Mouse (Mus musculus): Measurements from ENCODE around the gene Uba2. TPM values are rescaled to one million over a fixed set of nuclear protein-coding genes. Genes with fewer than 3 reads are reported as not detected.
A peak's percentile ranks its signal among the peaks of the same experiment; 100 is the strongest.
"Not testable (repeated sequence)": the region's sequence is repeated elsewhere in the genome, so short reads cannot be mapped to it uniquely, and the experiment has no call there.

The Uba2 gene
- polyA plus RNA-seq (2016; fragmentation: Nextera tagmentation; extraction: Ambion mirVana), result 219 and 231 TPM in 2 replicates

DNA sequence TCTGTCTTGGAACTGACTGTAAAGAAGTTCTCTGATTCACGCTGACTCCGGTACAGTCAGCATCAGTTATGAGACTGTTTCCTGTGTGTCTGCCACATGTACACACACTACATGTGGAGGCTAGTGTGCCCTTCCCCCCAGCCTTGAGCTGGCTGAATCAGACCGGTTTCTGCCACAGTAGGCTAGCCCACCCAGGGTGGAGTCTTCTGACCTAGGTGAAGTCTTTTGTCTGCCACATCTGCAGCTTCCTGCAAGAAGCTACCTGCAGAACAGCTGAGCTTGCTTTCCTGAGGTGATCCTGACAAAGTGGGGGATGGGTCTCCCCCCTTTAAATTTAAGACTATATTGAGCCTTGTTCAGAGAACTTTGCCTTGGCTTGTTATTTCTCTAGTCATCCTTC lies at the start of gene Uba2:
Gene Uba2, minus strand, starts transcription at position 146 of the 400 bp plus-strand sequence.
- H3K36me3 ChIP-seq, result peaks cover 10% of the 10 kb centered on the region
- H3K4me2 ChIP-seq (replicated peaks), result peak within 1 kb of the TSS; percentile 86
- H3K4me1 ChIP-seq, result peaks cover 11% of the 10 kb centered on the region; the same call in 1 of the 2 replicates
- WGBS, result 84% methylated on average over 3 of the region's 3 CpGs
- peak within 1 kb of the TSS; percentile 95 for H3K9ac ChIP-seq
- no peak within 1 kb of the TSS for H3K27ac ChIP-seq
- no peaks in the 10 kb centered on the region for H3K9me3 ChIP-seq
- H3K27me3 ChIP-seq (replicated peaks), result no peaks in the 10 kb centered on the region
- H3K4me3 ChIP-seq, result peak within 1 kb of the TSS; percentile 97
- ATAC-seq (ENCODE audit: low FRiP score, low read depth), result no peak

DNA sequence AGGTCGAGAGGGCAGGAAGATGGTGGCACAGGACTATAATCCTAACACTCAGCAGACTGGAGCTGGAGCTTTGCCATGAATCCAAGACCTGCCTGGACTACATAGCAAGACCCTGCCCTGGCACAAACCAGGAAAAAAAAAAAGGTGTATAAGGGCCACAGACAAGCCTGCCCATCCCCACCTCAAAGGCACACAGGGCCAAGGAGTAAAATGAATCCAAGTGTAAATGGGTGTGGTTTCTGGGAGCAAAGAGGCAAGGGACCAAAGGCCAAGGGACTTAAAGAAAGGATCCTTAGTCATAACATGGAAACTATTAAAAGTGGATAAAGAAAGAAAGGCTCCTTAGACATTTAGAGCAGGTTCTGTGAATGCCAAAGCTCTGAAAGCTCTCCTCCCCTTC lies 49.1 kb upstream of the Uba2 start:
- Histone ChIP-seq H3K36me3 (peaks cover 84% of the 10 kb centered on the region), H3K9ac (no peak overlapping the region), H3K4me3 (no peak overlapping the region), H3K27me3 (replicated peaks) (no peaks in the 10 kb centered on the region), H3K9me3 (no peaks in the 10 kb centered on the region), H3K27ac (no peak overlapping the region), H3K4me1 (no peaks in the 10 kb centered on the region), H3K4me2 (replicated peaks) (no peak overlapping the region)
- ATAC-seq (ENCODE audit: low FRiP score, low read depth), result no peak
- WGBS, result 64% methylated on average over 1 of the region's 1 CpGs

DNA sequence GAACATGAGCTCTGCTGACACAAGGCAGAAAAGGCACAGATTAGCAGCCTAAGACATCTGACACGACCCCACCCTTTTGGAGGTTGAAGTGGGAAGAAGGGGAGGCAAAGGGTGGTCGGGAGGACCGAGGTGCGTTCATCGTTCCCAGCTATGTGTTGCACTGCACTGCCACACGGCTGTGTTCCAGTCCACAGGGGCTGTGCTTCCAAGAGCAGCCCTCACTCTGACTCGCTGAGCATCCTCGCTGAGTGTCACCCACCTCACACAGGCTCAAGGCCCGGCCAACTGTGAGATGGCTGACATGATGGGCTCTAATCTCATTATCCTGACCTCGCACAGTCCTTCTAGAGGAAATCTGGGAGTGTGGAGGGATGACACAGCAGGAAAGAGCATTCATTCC lies 47.1 kb upstream of the Uba2 start:
- Histone ChIP-seq H3K36me3 (peaks cover 91% of the 10 kb centered on the region), H3K27ac (no peak overlapping the region)
- WGBS, result 93% methylated on average over 10 of the region's 10 CpGs

DNA sequence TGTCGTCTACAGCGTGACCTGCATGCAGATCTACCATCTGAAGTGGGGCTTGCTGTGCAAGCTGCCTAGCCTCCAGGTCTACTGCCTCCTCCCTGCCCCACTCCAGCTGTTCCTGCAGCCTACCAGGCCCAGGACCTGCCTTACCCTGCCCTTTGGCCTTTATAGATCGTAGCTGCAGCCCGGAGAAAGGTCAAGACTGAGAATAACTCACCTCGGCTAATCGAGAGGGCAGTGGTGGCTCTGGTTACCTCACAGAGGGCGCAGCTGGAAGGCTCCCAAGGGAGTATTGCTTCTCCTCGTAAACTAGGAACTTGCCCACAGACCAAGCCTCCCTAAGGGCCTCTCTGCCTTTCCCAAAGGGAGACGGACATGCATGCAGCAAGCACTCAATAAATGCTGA lies 46.1 kb upstream of the Uba2 start:
- peaks cover 96% of the 10 kb centered on the region for H3K36me3 ChIP-seq
- H3K4me3 ChIP-seq, result no peak overlapping the region
- no peak overlapping the region for H3K4me2 ChIP-seq (replicated peaks)
- WGBS, result 90% methylated on average over 9 of the region's 9 CpGs
- H3K9me3 ChIP-seq, result no peaks in the 10 kb centered on the region
- no peaks in the 10 kb centered on the region for H3K4me1 ChIP-seq
- no peak overlapping the region for H3K9ac ChIP-seq
- no peaks in the 10 kb centered on the region for H3K27me3 ChIP-seq (replicated peaks)
- H3K27ac ChIP-seq, result no peak overlapping the region
- no peak for ATAC-seq (ENCODE audit: low FRiP score, low read depth)

More for the DNA sequence above, 47.1 kb upstream of the Uba2 start:
- H3K4me3 ChIP-seq, result no peak overlapping the region
- H3K9ac ChIP-seq, result no peak overlapping the region
- H3K9me3 ChIP-seq, result no peaks in the 10 kb centered on the region
- no peaks in the 10 kb centered on the region for H3K4me1 ChIP-seq
- no peaks in the 10 kb centered on the region for H3K27me3 ChIP-seq (replicated peaks)
- no peak for ATAC-seq (ENCODE audit: low FRiP score, low read depth)
- H3K4me2 ChIP-seq (replicated peaks), result no peak overlapping the region

DNA sequence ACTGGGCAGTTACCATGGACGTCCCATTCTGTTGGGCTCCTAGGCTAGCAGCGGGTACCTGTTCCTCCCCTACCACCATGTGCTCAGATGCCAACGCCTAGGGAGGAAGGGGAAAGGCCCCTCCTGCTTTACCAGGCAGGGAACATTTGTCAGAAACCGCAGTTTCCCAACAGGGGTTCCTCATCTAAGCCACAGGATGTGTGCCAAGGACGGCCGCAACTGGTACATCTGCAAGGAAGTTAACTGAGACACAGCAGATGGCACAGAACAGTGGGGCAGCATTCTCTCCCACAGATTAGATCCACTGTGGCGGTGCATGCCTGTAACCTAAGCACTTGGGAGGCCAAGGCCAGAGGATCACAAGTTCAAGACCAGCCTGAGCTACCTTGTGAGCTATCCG lies 45.2 kb upstream of the Uba2 start:
- H3K4me2 ChIP-seq (replicated peaks), result no peak overlapping the region
- peaks cover 96% of the 10 kb centered on the region for H3K36me3 ChIP-seq
- H3K4me1 ChIP-seq, result no peaks in the 10 kb centered on the region
- H3K4me3 ChIP-seq, result no peak overlapping the region
- no peak for ATAC-seq (ENCODE audit: low FRiP score, low read depth)
- H3K27me3 ChIP-seq (replicated peaks), result no peaks in the 10 kb centered on the region
- WGBS, result 94% methylated on average over 8 of the region's 8 CpGs
- H3K9me3 ChIP-seq, result no peaks in the 10 kb centered on the region
- no peak overlapping the region for H3K27ac ChIP-seq
- H3K9ac ChIP-seq, result no peak overlapping the region

DNA sequence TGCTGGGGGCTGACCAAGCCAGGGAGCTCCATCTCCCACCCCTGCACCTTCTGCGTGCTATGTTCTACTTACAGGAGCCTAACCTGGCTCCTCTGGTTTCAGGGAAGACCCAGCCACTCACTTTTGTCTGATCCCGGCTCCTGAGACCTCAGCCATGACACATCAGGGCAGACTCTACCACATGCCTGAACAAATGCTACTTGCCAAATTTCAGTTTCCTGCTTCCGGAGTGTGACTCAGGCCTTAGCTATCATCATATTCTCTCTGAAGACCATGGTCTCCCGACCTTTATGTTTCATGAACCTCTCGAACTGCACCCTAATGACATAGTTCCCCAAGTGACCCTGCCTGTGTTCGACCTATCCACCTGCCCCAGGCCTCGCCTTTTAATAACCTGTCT lies 43.9 kb upstream of the Uba2 start:
- Histone ChIP-seq H3K9ac (no peak overlapping the region), H3K27me3 (replicated peaks) (no peaks in the 10 kb centered on the region), H3K9me3 (no peaks in the 10 kb centered on the region), H3K27ac (no peak overlapping the region), H3K4me2 (replicated peaks) (no peak overlapping the region), H3K4me1 (no peaks in the 10 kb centered on the region), H3K36me3 (peaks cover 96% of the 10 kb centered on the region), H3K4me3 (no peak overlapping the region)
- WGBS, result 92% methylated on average over 7 of the region's 7 CpGs
- no peak for ATAC-seq (ENCODE audit: low FRiP score, low read depth)

- ATAC-seq (ENCODE audit: low FRiP score, low read depth), result no peak
- 93% methylated on average over 9 of the region's 9 CpGs for WGBS
Measured at GRCm38 (mm10) chr7:34208027-34208745, 38.8 kb upstream of the Uba2 start.

DNA sequence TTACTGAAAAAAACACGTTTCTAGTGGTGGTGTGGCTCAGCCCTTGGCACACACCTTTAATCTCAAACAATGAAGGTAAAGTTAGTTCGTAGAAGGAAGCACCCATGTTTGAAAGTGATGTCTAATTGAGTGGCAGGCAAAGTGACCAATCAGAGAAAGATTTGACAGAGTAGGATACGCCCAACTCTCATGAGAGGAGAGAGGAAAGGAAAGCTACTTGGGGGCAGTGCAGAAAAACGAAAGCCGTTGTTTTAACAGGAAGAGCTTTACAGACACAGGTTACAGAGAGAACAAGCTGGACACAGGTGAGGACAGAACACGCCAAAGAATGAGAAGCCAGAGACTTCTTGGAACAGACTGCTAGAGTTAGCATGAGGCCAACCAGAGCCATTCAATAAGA lies 36.9 kb upstream of the Uba2 start:
- no peaks in the 10 kb centered on the region for H3K4me1 ChIP-seq
- no peak overlapping the region for H3K4me2 ChIP-seq (replicated peaks)
- WGBS, result 92% methylated on average over 6 of the region's 6 CpGs
- no peaks in the 10 kb centered on the region for H3K9me3 ChIP-seq
- no peak overlapping the region for H3K4me3 ChIP-seq
- peaks cover 98% of the 10 kb centered on the region for H3K36me3 ChIP-seq
- ATAC-seq (ENCODE audit: low FRiP score, low read depth), result no peak
- H3K27ac ChIP-seq, result no peak overlapping the region
- no peaks in the 10 kb centered on the region for H3K27me3 ChIP-seq (replicated peaks)
- H3K9ac ChIP-seq, result no peak overlapping the region

More at GRCm38 (mm10) chr7:34208027-34208745, 38.8 kb upstream of the Uba2 start:
- H3K27me3 ChIP-seq (replicated peaks), result no peaks in the 10 kb centered on the region
- H3K36me3 ChIP-seq, result peaks cover 98% of the 10 kb centered on the region
- no peak overlapping the region for H3K27ac ChIP-seq
- H3K9me3 ChIP-seq, result no peaks in the 10 kb centered on the region
- H3K4me3 ChIP-seq, result no peak overlapping the region
- no peaks in the 10 kb centered on the region for H3K4me1 ChIP-seq
- no peak overlapping the region for H3K4me2 ChIP-seq (replicated peaks)
- H3K9ac ChIP-seq, result no peak overlapping the region

- WGBS, result 95% methylated on average over 10 of the region's 10 CpGs
- H3K9me3 ChIP-seq; H3K27me3 ChIP-seq (replicated peaks); H3K4me2 ChIP-seq (replicated peaks); H3K4me1 ChIP-seq; H3K4me3 ChIP-seq; H3K9ac ChIP-seq; ATAC-seq (ENCODE audit: low FRiP score, low read depth); H3K27ac ChIP-seq: not testable (repeated sequence)
- peaks cover 69% of the 10 kb centered on the region for H3K36me3 ChIP-seq
Measured at GRCm38 (mm10) chr7:34202147-34202546, 32.7 kb upstream of the Uba2 start.

- WGBS, result 95% methylated on average over 2 of the region's 2 CpGs
- H3K4me3 ChIP-seq, result no peak overlapping the region
- no peaks in the 10 kb centered on the region for H3K9me3 ChIP-seq
- no peak overlapping the region for H3K9ac ChIP-seq
- no peak for ATAC-seq (ENCODE audit: low FRiP score, low read depth)
- no peaks in the 10 kb centered on the region for H3K27me3 ChIP-seq (replicated peaks)
- no peak overlapping the region for H3K27ac ChIP-seq
- no peak overlapping the region for H3K4me2 ChIP-seq (replicated peaks)
- peaks cover 56% of the 10 kb centered on the region for H3K36me3 ChIP-seq
- H3K4me1 ChIP-seq, result 0 out of 2 replicates have a peak, but pooled peaks cover 2% of the 10 kb centered on the region
Measured at GRCm38 (mm10) chr7:34200829-34201228, 31.4 kb upstream of the Uba2 start.

- no peak overlapping the region for H3K4me3 ChIP-seq
- WGBS, result 54% methylated on average over 3 of the region's 3 CpGs
- no peak overlapping the region for H3K27ac ChIP-seq
- no peaks in the 10 kb centered on the region for H3K27me3 ChIP-seq (replicated peaks)
- 0 out of 2 replicates have a peak, but pooled peaks cover 9% of the 10 kb centered on the region for H3K4me1 ChIP-seq
- H3K9me3 ChIP-seq, result no peaks in the 10 kb centered on the region
- ATAC-seq (ENCODE audit: low FRiP score, low read depth), result no peak
- no peak overlapping the region for H3K4me2 ChIP-seq (replicated peaks)
- H3K36me3 ChIP-seq, result peaks cover 40% of the 10 kb centered on the region
- no peak overlapping the region for H3K9ac ChIP-seq
Measured at GRCm38 (mm10) chr7:34198346-34198745, 28.9 kb upstream of the Uba2 start.

GRCm38 (mm10) chr7:34196132-34197128 lies 27.0 kb upstream of the Uba2 start, which contains the start of gene Pdcd2l:
Pdcd2l (minus strand) TSS chr7:34196661.
- no peaks in the 10 kb centered on the region for H3K9me3 ChIP-seq
- peak within 1 kb of the TSS; percentile 96 for H3K4me3 ChIP-seq
- H3K4me2 ChIP-seq (replicated peaks), result peak within 1 kb of the TSS; percentile 94
- 3% methylated on average over 69 of the region's 70 CpGs for WGBS
- peaks cover 35% of the 10 kb centered on the region for H3K36me3 ChIP-seq
- 0 out of 2 replicates have a peak, but pooled peaks cover 9% of the 10 kb centered on the region for H3K4me1 ChIP-seq
- no peaks in the 10 kb centered on the region for H3K27me3 ChIP-seq (replicated peaks)
- H3K9ac ChIP-seq, result peak within 1 kb of the TSS; percentile 92
- ATAC-seq (ENCODE audit: low FRiP score, low read depth), result peak; percentile 94
- no peak within 1 kb of the TSS for H3K27ac ChIP-seq
